Mouse (Mus musculus) liver, adult 2 months (tissue): ENCODE results near the gene Rcor1.

Experiments
- CTCF ChIP-seq: fragments of 200-500 bp; IDR thresholded peaks from 2 replicates; pipeline ENCODE4 v1.5.1; 2011; ENCODE audit warnings: low read depth, low read length, control low read depth
- POLR2A ChIP-seq: fragments of 200-500 bp; IDR thresholded peaks from 2 replicates; pipeline ENCODE4 v1.6.1; 2011; ENCODE audit warnings: low read length, control low read depth; ENCODE audit not compliant: insufficient read depth; ENCODE audit errors: extremely low read depth

DNA sequence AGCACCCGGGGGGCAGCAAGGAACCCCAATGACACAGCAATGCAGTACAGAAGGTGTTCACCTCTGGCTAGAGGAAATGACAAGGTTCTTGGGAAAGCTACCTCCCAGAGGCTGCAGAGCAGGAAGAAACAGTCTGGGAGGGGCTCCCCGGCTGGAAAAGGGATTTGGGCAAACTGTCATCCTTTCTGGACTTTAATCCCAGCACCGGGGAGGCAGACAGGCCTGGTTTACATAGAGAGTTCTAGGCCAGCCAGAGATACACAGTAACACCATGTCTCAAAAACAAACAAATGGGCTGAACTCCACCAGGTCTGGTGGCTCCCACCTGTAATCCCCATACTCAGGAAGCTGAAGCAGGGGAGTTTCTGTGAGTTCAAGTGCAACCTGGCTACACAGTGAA lies 45.9 kb upstream of the Rcor1 start:
- no peak for TF ChIP-seq CTCF
- no peak for TF ChIP-seq POLR2A
